Mouse (Mus musculus) testis, adult 2 months (tissue): ENCODE results near the gene Klc1.

ENCODE experiments used
- CTCF ChIP-seq: fragments of 200-500 bp; IDR thresholded peaks from 2 replicates; pipeline ENCODE4 v1.5.1; 2012; ENCODE audit warnings: low read depth, mild to moderate bottlenecking, inconsistent platforms, low read length, moderate library complexity; ENCODE audit not compliant: control insufficient read depth, insufficient read depth, insufficient replicate concordance
- POLR2A ChIP-seq: fragments of 200-500 bp; IDR thresholded peaks from 2 replicates; pipeline ENCODE4 v1.6.1; 2012; ENCODE audit warnings: low read depth, mild to moderate bottlenecking, inconsistent platforms, low read length, moderate library complexity; ENCODE audit not compliant: control insufficient read depth

GRCm38 (mm10) chr12:111756082-111756697, 2.5 kb upstream of the Klc1 start:
- TF ChIP-seq POLR2A (no peak), CTCF (no peak)
